Mouse (Mus musculus): ENCODE results near the gene Defb45. TPM values are rescaled to one million over a fixed set of nuclear protein-coding genes. Genes with fewer than 3 reads are reported as not detected.

The Defb45 gene
- total RNA-seq, 2 experiments from 2014 or later, result not detected

Other genes with a start within 250 kb of the Defb45 start
- not detected for gene Nrsn2, start 222.8 kb downstream of the Defb45 start, total RNA-seq (2021)
- gene Sox12, start 201.3 kb downstream of the Defb45 start, total RNA-seq (2021), result 1 to 10 TPM; 1.4 to 1.5 TPM
- gene Zcchc3, start 184.4 kb downstream of the Defb45 start, total RNA-seq (2021), result 1 to 10 TPM in 1 of 2 experiments, under 1 TPM in 1; 0.84 to 2.1 TPM
- not detected for gene 6820408C15Rik, start 183.8 kb downstream of the Defb45 start, total RNA-seq (2021)
- gene Defb23, start 134.8 kb downstream of the Defb45 start, total RNA-seq (2021), result not detected
- gene Defb20, start 122.3 kb downstream of the Defb45 start, total RNA-seq (2021), result not detected
- gene Defb22, start 109.3 kb downstream of the Defb45 start, total RNA-seq (2021), result not detected
- gene Defb26, start 87.7 kb downstream of the Defb45 start, total RNA-seq (2021), result not detected
- not detected for gene Defb28, start 81.1 kb downstream of the Defb45 start, total RNA-seq (2021)
- not detected for gene Defb29, start 59.3 kb downstream of the Defb45 start, total RNA-seq (2021)
- gene Gm17416, start 30.1 kb downstream of the Defb45 start, total RNA-seq (2021), result not detected
- gene Defb21, start 26.7 kb downstream of the Defb45 start, total RNA-seq (2021), result not detected
- gene Defb19, start 19.1 kb downstream of the Defb45 start, total RNA-seq (2021), result not detected
- gene Defb36, start 4.9 kb upstream of the Defb45 start, total RNA-seq (2021), result not detected
- gene Defb25, start 23.7 kb upstream of the Defb45 start, total RNA-seq (2021), result not detected
- 1 to 10 TPM; 2.7 to 3.6 TPM for gene Rem1, start 27.6 kb upstream of the Defb45 start, total RNA-seq (2021)
- gene H13, start 70.1 kb upstream of the Defb45 start, total RNA-seq (2021), result 10 to 100 TPM; 30.1 to 35.1 TPM
- gene Mcts2, start 87.6 kb upstream of the Defb45 start, total RNA-seq (2021), result 10 to 100 TPM in 1 of 2 experiments, 1 to 10 TPM in 1; 9.6 to 12.1 TPM
- gene Id1, start 136.9 kb upstream of the Defb45 start, total RNA-seq (2021), result 10 to 100 TPM; 11.5 to 17.7 TPM
- gene Cox4i2, start 154.8 kb upstream of the Defb45 start, total RNA-seq (2021), result 1 to 10 TPM; 2.9 TPM
- 10 to 100 TPM; 15.4 to 17.6 TPM for gene Bcl2l1, start 232.3 kb upstream of the Defb45 start, total RNA-seq (2021)
- 1 to 10 TPM; 1.4 to 1.9 TPM for gene Tpx2, start 248.6 kb upstream of the Defb45 start, total RNA-seq (2021)

Data from gastrocnemius, postnatal 36 days (tissue).